Mouse (Mus musculus): ENCODE measurements around the gene Olfr1366.

DNA sequence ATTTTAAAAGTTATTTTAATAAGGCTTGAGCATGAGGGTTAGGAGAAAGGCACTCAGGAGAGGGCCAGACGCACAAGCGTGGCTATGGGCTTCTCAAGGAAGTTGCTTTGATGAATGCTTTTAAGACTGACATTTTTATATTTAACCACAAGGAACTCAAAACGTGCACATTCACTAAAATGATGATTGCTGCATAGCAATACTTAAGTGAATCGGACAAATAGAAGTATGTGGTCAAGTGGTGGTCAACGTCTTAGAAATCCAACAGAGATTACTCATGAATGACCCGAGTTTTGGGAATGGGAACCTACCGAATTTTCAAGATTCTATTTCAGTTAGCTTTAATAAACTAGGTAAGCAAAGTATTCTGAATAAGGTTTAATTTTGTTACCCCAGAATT, 12.5 kb downstream of the Olfr1366 start:
- TF ChIP-seq CTCF (IDR thresholded peaks at IDR 0.05; ENCODE audit: low read depth), result no peak
- no peak for TF ChIP-seq EP300 (IDR thresholded peaks at IDR 0.05; ENCODE audit: low read depth)

Measured in liver, postnatal 0 days (tissue).